Mouse (Mus musculus): Measurements from ENCODE around the gene Gpkow. TPM values are rescaled to one million over a fixed set of nuclear protein-coding genes. Genes with fewer than 3 reads are reported as not detected.

The Gpkow gene
- total and polyA plus RNA-seq, 3 experiments, result 23.4 to 539 (median 37.0) TPM

- TF ChIP-seq E2F4 (IDR thresholded peaks at IDR 0.05; ENCODE audit: borderline replicate concordance, low read depth, low read length) (no peak), ETS1 (IDR thresholded peaks at IDR 0.05; ENCODE audit: low read depth, low read length) (peak; percentile 89), RCOR1 (IDR thresholded peaks at IDR 0.05; ENCODE audit: low read depth, low read length) (peak; percentile 69), CHD2 (IDR thresholded peaks at IDR 0.05; ENCODE audit: low read length) (peak; percentile 83), KAT2A (conservative IDR thresholded peaks at IDR 0.05; ENCODE audit: low read depth, low read length) (no peak; the same call in 1 of the 2 replicates), SIN3A (IDR thresholded peaks at IDR 0.05; ENCODE audit: low read length) (peak; percentile 88; the same call in 1 of the 2 replicates), TAL1 (IDR thresholded peaks at IDR 0.05; ENCODE audit: low read length) (no peak), RAD21 (IDR thresholded peaks at IDR 0.05; ENCODE audit: low read depth, low read length) (no peak), MAZ (IDR thresholded peaks at IDR 0.05; ENCODE audit: low read depth, low read length) (peak; percentile 91), ZMIZ1 (IDR thresholded peaks at IDR 0.05; ENCODE audit: low read depth, low read length) (peak; percentile 86; the same call in 1 of the 2 replicates), NRF1 (IDR thresholded peaks at IDR 0.05; ENCODE audit: insufficient read depth, low read depth, low read length, poor library complexity, severe bottlenecking) (no peak), ZKSCAN1 (IDR thresholded peaks at IDR 0.05; ENCODE audit: low read depth, low read length) (no peak), MXI1 (IDR thresholded peaks at IDR 0.05; ENCODE audit: low read depth, low read length) (peak; percentile 67), UBTF (IDR thresholded peaks at IDR 0.05; ENCODE audit: borderline replicate concordance, insufficient read depth, low read depth, low read length) (no peak), ZNF384 (IDR thresholded peaks at IDR 0.05; ENCODE audit: low read depth, low read length) (peak; percentile 25; the same call in 1 of the 2 replicates), ELF1 (IDR thresholded peaks at IDR 0.05; ENCODE audit: low read depth, low read length) (no peak; the same call in 1 of the 2 replicates), USF2 (IDR thresholded peaks at IDR 0.05; ENCODE audit: borderline replicate concordance in 1 of 2, insufficient read depth in 1 of 2, low read depth in 1 of 2, low read length in 2 of 2) (no peak), CTCF (IDR thresholded peaks at IDR 0.05 in 2 of 3, conservative IDR thresholded peaks at IDR 0.05 in 1 of 3; ENCODE audit: control insufficient read depth in 1 of 3, insufficient read depth in 1 of 3, low read depth in 2 of 3, low read length in 3 of 3, poor library complexity in 1 of 3, severe bottlenecking in 1 of 3) (peak in 1 of 3 experiments; percentile 26; a peak in 2 of 6 replicates)
These were observed 23.2 kb upstream of the Gpkow start (continued) for GRCm38 (mm10) chrX:7673578-7674281.

GRCm38 (mm10) chrX:7674284-7675000, 22.5 kb upstream of the Gpkow start:
- Histone ChIP-seq H3K4me1 (ENCODE audit: control insufficient read depth in 1 of 2, insufficient read depth in 2 of 2, low read length in 2 of 2) (peaks cover 11 to 27% of the 10 kb centered on the region in 2 experiments), H3K4me3 (ENCODE audit: control insufficient read depth in 1 of 2, insufficient read depth in 1 of 2, low read depth in 2 of 2, low read length in 2 of 2) (peak overlapping the region; percentile 67 to 81), H3K27ac (ENCODE audit: control insufficient read depth, low read depth, low read length) (peak overlapping the region; percentile 95), H3K36me3 (ENCODE audit: control insufficient read depth in 1 of 2, insufficient read depth in 2 of 2, low read length in 2 of 2) (peaks cover 0 to 25% of the 10 kb centered on the region in 2 experiments; a peak in 2 of 4 replicates), H3K9ac (ENCODE audit: control insufficient read depth, low read depth, low read length, poor library complexity, severe bottlenecking) (peak overlapping the region; percentile 82), H3K79me2 (ENCODE audit: control insufficient read depth, insufficient read depth, low read length, poor library complexity) (peaks cover 5% of the 10 kb centered on the region; the same call in 1 of the 2 replicates), H3K9me3 (replicated peaks; ENCODE audit: insufficient read depth, low read length) (no peaks in the 10 kb centered on the region), H3K27me3 (ENCODE audit: control insufficient read depth in 1 of 2, insufficient read depth in 2 of 2, low read length in 2 of 2) (no peaks in the 10 kb centered on the region)
- peak; percentile 85 for DNase-seq (ENCODE audit: low read depth, low spot score)
- TF ChIP-seq POLR2A (IDR thresholded peaks at IDR 0.05; ENCODE audit: control insufficient read depth in 1 of 2, insufficient read depth in 1 of 2, low read depth in 1 of 2, low read length in 2 of 2, poor library complexity in 1 of 2) (peak in 1 of 2 experiments; percentile 65; a peak in 2 of 4 replicates), RAD21 (IDR thresholded peaks at IDR 0.05; ENCODE audit: low read depth, low read length) (no peak), ZKSCAN1 (IDR thresholded peaks at IDR 0.05; ENCODE audit: low read depth, low read length) (no peak), BHLHE40 (IDR thresholded peaks at IDR 0.05; ENCODE audit: borderline replicate concordance, low read depth, low read length) (no peak), MAX (IDR thresholded peaks at IDR 0.05; ENCODE audit: low read length) (no peak), MXI1 (IDR thresholded peaks at IDR 0.05; ENCODE audit: low read depth, low read length) (peak; percentile 36; the same call in 1 of the 2 replicates), ZC3H11A (IDR thresholded peaks at IDR 0.05; ENCODE audit: low read depth, low read length) (no peak), MAFK (IDR thresholded peaks at IDR 0.05; ENCODE audit: borderline replicate concordance, low read depth, low read length) (no peak), NRF1 (IDR thresholded peaks at IDR 0.05; ENCODE audit: insufficient read depth, low read depth, low read length, poor library complexity, severe bottlenecking) (no peak; the same call in 1 of the 2 replicates), POLR2AphosphoS5 (IDR thresholded peaks at IDR 0.05; ENCODE audit: borderline replicate concordance, low read depth, low read length) (no peak), TCF12 (IDR thresholded peaks at IDR 0.05; ENCODE audit: low read depth, low read length) (0 out of 2 replicates have a peak, but pooled peaks have one; percentile 25), MAZ (IDR thresholded peaks at IDR 0.05; ENCODE audit: low read depth, low read length) (peak; percentile 21; the same call in 1 of the 2 replicates), CTCF (IDR thresholded peaks at IDR 0.05 in 2 of 3, conservative IDR thresholded peaks at IDR 0.05 in 1 of 3; ENCODE audit: control insufficient read depth in 1 of 3, insufficient read depth in 1 of 3, low read depth in 2 of 3, low read length in 3 of 3, poor library complexity in 1 of 3, severe bottlenecking in 1 of 3) (no peak; a peak in 1 of 6 replicates), USF1 (IDR thresholded peaks at IDR 0.05; ENCODE audit: low read depth, low read length) (no peak), E2F4 (IDR thresholded peaks at IDR 0.05; ENCODE audit: borderline replicate concordance, low read depth, low read length) (no peak), MEF2A (IDR thresholded peaks at IDR 0.05; ENCODE audit: extremely low read depth, insufficient replicate concordance, low read depth, low read length, poor library complexity, severe bottlenecking) (no peak), MYC (IDR thresholded peaks at IDR 0.05; ENCODE audit: low read depth, low read length) (peak; percentile 49; the same call in 1 of the 2 replicates), USF2 (IDR thresholded peaks at IDR 0.05; ENCODE audit: borderline replicate concordance in 1 of 2, insufficient read depth in 1 of 2, low read depth in 1 of 2, low read length in 2 of 2) (no peak)

Data from MEL (cell line).